Mouse (Mus musculus) E14TG2a.4 (cell line): Measurements from ENCODE around the gene Sdk2.

Experiments
- CTCF ChIP-seq: conservative IDR thresholded peaks from 2 replicates; pipeline ENCODE4 v1.5.1; 2014; ENCODE audit warnings: low read length
- POU5F1 ChIP-seq: IDR thresholded peaks from 2 replicates; pipeline ENCODE4 v1.6.1; 2014; ENCODE audit warnings: low read length, borderline replicate concordance

DNA sequence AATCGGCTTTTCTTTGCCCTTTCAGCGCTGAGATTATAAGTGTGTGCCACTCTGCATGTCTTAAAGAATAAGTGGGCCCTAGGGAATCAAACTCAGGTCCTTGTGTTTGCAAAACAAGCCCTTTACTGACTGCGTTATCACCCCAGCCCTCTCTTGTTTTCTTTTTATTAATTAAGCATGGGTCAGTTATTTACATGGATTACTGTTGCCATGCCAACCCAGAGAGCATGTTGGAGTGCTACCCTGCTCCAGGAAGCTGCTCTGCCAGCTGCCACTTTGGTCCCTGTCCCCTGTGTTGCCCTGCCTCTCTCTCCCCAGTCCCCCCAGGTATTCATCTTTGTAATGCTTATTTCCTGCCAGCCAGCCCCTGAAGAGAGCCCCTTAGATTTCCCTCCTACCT lies 44.0 kb upstream of the Sdk2 start:
- TF ChIP-seq CTCF (no peak), POU5F1 (no peak)
